Mouse (Mus musculus) liver, postnatal 0 days (tissue): ENCODE results near the gene 2010111I01Rik.

Experiments
- CTCF ChIP-seq: sonication (generic); IDR thresholded peaks from 2 replicates; pipeline ENCODE4 v1.5.1; 2016; ENCODE audit warnings: antibody characterized with exemption, low read depth
- EP300 ChIP-seq: IDR thresholded peaks from 2 replicates; pipeline ENCODE4 v1.6.1; 2016; ENCODE audit warnings: antibody characterized with exemption, low read depth, mild to moderate bottlenecking

DNA sequence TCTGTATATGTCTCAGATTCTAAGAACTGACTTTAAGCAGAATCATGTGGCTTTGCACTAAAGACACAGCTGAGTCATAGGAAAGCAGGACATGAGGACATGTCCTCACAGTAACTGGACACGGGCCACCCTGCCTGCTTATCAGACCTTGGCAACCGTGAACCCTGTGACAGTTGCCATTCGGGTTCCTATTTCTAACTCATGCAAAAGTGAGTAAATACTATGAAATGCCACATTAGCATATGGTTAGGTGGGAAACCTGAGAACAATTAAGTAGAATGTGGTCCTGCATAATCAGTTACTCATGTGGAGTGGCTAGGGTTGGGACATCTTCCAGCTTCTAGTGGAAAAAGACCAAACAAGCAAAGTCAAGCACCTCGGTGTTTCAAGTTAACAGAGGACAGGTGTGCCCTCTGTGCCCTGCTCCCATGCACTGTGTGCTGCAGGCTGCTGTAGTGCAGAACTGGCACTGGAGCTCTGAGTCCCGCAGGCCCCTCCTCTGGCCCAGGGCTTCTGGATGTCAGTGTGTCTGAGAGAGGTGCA lies 170.3 kb downstream of the 2010111I01Rik start:
- TF ChIP-seq CTCF (no peak), EP300 (no peak)
